Mouse (Mus musculus) neural tube, embryonic 15.5 days (tissue): Measurements from ENCODE around the gene Fam228a. TPM values are rescaled to one million over a fixed set of nuclear protein-coding genes. Genes with fewer than 3 reads are reported as not detected.
"Not testable (repeated sequence)": the region's sequence is repeated elsewhere in the genome, so short reads cannot be mapped to it uniquely, and the experiment has no call there.

Experiments used
- ATAC-seq: fragments of 200-750 bp; cut with Nextera tagmentation; 2 replicates; pipeline ENCODE4 v1.8.0; 2017; ENCODE audit warnings: mild to moderate bottlenecking, moderate TSS enrichment, moderate library complexity; ENCODE audit not compliant: low FRiP score
- H3K27ac ChIP-seq: fragments of 300-500 bp; sonication (generic); replicated peaks from 2 replicates; pipeline ENCODE4 v1.5.1; 2015; ENCODE audit warnings: mild to moderate bottlenecking, inconsistent platforms
- H3K27me3 ChIP-seq: fragments of 300-500 bp; sonication (generic); replicated peaks from 2 replicates; pipeline ENCODE4 v1.6.1; 2015; ENCODE audit warnings: inconsistent platforms
- H3K36me3 ChIP-seq: fragments of 300-500 bp; sonication (generic); 2 replicates; pipeline ENCODE4 v1.6.1; 2015; ENCODE audit warnings: inconsistent platforms
- H3K4me1 ChIP-seq: fragments of 300-500 bp; sonication (generic); 2 replicates; pipeline ENCODE4 v1.6.1; 2015; ENCODE audit warnings: inconsistent platforms
- H3K4me2 ChIP-seq: fragments of 300-500 bp; sonication (generic); 2 replicates; pipeline ENCODE4 v1.6.1; 2015; ENCODE audit warnings: inconsistent platforms, mild to moderate bottlenecking, moderate library complexity
- H3K4me3 ChIP-seq: fragments of 300-500 bp; sonication (generic); replicated peaks from 2 replicates; pipeline ENCODE4 v1.5.1; 2015; ENCODE audit warnings: mild to moderate bottlenecking, inconsistent platforms
- H3K9ac ChIP-seq: fragments of 300-500 bp; sonication (generic); replicated peaks from 2 replicates; pipeline ENCODE4 v1.6.1; 2015; ENCODE audit warnings: mild to moderate bottlenecking, inconsistent platforms
- H3K9me3 ChIP-seq: fragments of 300-500 bp; sonication (generic); replicated peaks from 2 replicates; pipeline ENCODE4 v1.6.1; 2016; ENCODE audit warnings: inconsistent platforms
- WGBS: fragments of 180-500 bp; shearing (Covaris S2); methylation state at CpG from one replicate; pipeline ENCODE4 v1.1.7; 2015; ENCODE audit warnings: mixed read lengths; 5-methylcytosine and 5-hydroxymethylcytosine counted together
- polyA plus RNA-seq: library from polyadenylated mRNA; unstranded; fragments of >200 nt; fragmentation: Nextera tagmentation; extraction: Ambion mirVana; gene quantifications from 2 replicates; pipeline ENCODE4 v1.2.1, GENCODE M21; 2015

The Fam228a gene
- polyA plus RNA-seq, result 1.1 and 1.3 TPM in 2 replicates

DNA sequence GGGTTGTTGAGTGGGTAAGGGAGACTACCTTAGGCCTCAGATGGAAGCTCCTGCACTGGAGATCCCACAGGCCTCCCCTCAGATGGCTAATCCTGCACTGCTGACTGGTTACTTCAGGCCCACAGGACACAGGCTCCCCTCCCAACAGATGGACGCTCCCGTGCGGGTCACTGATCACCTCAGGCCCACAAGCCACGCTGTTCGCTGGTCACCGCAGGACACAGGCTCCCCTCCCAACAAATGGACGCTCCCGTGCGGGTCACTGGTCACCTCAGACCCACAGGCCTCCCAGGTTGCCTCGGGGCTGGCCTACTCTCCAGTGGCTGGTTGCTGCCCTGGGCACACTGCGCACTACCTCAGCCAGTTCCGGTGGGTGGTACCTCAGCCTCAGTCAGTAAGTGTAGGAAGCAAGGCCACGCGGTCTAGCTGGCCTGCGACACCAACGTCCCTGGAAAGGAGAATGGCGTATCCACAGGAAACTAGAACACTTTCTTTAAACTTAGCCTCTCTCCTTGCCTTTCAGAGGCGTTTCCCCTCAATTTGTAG, at the start of gene Fam228a:
Fam228a (minus strand) TSS at position 400 of the 546 bp plus-strand sequence.
- Histone ChIP-seq H3K36me3 (no peaks in the 10 kb centered on the region), H3K4me1 (no peaks in the 10 kb centered on the region), H3K9ac (no peak within 1 kb of the TSS), H3K27ac (no peak within 1 kb of the TSS), H3K9me3 (no peaks in the 10 kb centered on the region), H3K27me3 (no peaks in the 10 kb centered on the region), H3K4me3 (no peak within 1 kb of the TSS), H3K4me2 (no peak within 1 kb of the TSS)
- WGBS, result 85% methylated on average over 18 of the region's 18 CpGs
- no peak for ATAC-seq

DNA sequence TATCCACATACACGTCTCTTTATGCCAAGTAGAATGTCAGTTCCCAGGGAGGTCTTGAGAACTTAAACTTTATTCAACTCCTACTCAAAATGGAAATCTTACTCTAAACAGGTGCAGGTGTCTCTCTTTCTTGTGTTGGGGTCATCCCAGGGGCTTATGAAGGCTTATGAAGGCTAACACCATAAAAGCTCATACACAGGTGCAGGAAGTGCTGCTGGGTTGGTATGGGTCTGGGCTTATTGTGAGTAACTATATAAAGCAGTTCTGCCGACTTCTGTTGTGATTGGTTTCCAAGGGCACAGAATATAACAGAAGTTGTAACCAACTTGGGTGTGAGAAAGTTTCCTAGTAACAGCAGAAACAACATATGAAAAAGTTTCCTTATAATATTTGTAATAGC, 46.2 kb upstream of the Fam228a start:
- Histone ChIP-seq H3K9ac (no peak overlapping the region), H3K27me3 (no peaks in the 10 kb centered on the region), H3K27ac (no peak overlapping the region), H3K4me1 (no peaks in the 10 kb centered on the region), H3K4me2 (no peak overlapping the region), H3K36me3 (no peaks in the 10 kb centered on the region), H3K4me3 (no peak overlapping the region), H3K9me3 (no peaks in the 10 kb centered on the region)
- 84% methylated on average over 2 of the region's 2 CpGs for WGBS
- no peak for ATAC-seq

DNA sequence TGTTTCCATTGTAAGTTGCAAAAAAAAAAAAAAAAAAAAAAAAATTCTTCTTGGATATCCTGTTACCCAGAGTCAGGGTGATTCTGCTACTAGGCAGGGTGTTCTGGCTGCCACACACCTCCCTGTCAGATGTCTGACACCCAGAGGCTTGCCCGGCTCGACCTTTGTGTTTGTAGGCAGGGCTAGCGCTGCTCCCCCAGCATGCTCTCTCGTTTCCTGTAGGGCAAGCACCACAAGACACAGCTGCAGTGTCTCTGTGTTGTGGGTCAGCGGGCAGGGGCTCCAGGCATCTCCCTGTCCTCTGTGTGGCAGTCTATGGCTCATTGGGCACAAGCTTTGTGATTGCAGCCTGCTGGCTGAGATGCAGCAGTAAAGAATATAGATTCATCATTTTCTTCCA, 45.4 kb upstream of the Fam228a start:
- H3K27ac ChIP-seq, result no peak overlapping the region
- ATAC-seq, result no peak
- WGBS, result 67% methylated on average over 5 of the region's 5 CpGs
- H3K4me1 ChIP-seq, result no peaks in the 10 kb centered on the region
- H3K4me2 ChIP-seq, result no peak overlapping the region
- H3K27me3 ChIP-seq, result no peaks in the 10 kb centered on the region
- H3K4me3 ChIP-seq, result no peak overlapping the region
- H3K36me3 ChIP-seq, result no peaks in the 10 kb centered on the region
- H3K9me3 ChIP-seq, result no peaks in the 10 kb centered on the region
- H3K9ac ChIP-seq, result no peak overlapping the region

DNA sequence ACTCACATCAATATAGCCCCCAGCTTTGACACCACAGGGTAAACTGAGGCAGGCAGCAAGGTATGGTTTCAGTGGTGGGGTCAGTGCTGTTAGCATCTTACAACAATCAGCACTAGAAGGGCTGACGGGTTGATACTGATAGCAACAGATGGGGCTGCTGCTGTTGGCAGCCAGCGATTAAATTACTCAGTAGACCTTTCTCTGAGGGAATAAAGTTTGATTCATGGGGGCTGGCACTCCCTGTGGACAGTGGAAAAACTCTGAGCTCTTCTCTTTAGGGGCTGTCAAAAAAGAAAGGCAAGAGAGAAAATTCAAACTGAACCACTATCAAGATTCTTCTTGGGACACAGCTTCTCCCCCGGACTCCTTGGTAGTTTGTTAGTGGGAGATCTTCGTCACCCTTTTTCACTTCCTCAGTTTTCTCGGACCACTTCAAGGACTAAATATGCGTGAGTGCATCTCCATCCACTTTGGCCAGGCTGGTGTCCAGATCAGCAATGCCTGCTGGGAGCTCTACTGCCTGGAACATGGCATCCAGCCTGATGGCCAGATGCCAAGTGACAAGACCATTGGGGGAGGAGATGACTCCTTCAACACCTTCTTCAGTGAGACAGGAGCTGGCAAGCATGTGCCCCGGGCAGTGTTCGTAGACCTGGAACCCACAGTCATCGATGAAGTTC, 43.6 kb upstream of the Fam228a start:
- not testable (repeated sequence) for H3K36me3 ChIP-seq, H3K9ac ChIP-seq, H3K4me2 ChIP-seq, H3K27me3 ChIP-seq, H3K27ac ChIP-seq, H3K4me1 ChIP-seq, H3K4me3 ChIP-seq, ATAC-seq, H3K9me3 ChIP-seq
- 88% methylated on average over 9 of the region's 9 CpGs for WGBS

DNA sequence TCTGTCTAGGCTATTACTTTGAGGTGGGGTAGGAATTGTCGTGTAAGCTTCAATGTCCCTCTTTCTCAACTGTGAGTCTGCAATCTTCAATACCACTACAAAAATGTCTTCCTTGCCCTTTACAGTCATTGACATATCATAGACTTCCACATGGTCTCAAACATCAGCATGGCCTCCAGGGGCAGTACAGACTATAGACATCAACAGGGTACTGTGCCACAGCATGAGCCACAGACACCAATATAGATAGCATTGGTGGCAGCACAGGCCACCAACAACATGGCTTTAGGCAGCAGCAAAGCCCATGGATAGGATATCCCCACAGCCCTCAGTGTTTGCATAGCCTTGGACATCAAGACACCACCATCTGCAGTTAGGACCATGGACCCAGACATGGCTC, 43.0 kb upstream of the Fam228a start:
- H3K9me3 ChIP-seq, result no peaks in the 10 kb centered on the region
- WGBS, result 97% methylated on average over 1 of the region's 1 CpGs
- H3K9ac ChIP-seq, result no peak overlapping the region
- no peak overlapping the region for H3K4me3 ChIP-seq
- no peak overlapping the region for H3K4me2 ChIP-seq
- H3K36me3 ChIP-seq, result 0 out of 2 replicates have a peak, but pooled peaks cover 3% of the 10 kb centered on the region
- ATAC-seq, result no peak
- H3K4me1 ChIP-seq, result no peaks in the 10 kb centered on the region
- H3K27me3 ChIP-seq, result no peaks in the 10 kb centered on the region
- no peak overlapping the region for H3K27ac ChIP-seq

DNA sequence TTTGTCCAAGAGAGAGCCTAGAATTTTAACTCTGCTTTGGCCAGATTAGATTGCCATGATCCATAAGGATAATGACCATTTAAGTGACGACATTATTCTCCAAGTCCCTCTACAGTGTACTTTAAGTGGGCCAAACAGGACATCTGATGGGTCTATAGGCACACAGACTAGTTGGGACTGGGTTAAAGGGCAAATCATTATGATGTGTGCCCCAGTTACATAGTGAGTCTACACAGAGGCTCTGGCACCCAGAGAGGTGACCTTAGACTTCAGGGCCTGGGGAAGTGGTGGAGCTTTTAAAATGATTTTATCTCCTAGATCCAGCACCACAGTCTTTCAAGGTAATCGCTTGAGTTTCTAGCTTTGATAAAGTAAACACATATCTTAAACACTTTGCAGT, 42.0 kb upstream of the Fam228a start:
- no peak overlapping the region for H3K9ac ChIP-seq
- H3K9me3 ChIP-seq, result no peaks in the 10 kb centered on the region
- 74% methylated on average over 2 of the region's 2 CpGs for WGBS
- H3K4me3 ChIP-seq, result no peak overlapping the region
- H3K27me3 ChIP-seq, result no peaks in the 10 kb centered on the region
- H3K4me2 ChIP-seq, result no peak overlapping the region
- 0 out of 2 replicates have a peak, but pooled peaks cover 3% of the 10 kb centered on the region for H3K36me3 ChIP-seq
- H3K4me1 ChIP-seq, result no peaks in the 10 kb centered on the region
- no peak for ATAC-seq
- H3K27ac ChIP-seq, result no peak overlapping the region

DNA sequence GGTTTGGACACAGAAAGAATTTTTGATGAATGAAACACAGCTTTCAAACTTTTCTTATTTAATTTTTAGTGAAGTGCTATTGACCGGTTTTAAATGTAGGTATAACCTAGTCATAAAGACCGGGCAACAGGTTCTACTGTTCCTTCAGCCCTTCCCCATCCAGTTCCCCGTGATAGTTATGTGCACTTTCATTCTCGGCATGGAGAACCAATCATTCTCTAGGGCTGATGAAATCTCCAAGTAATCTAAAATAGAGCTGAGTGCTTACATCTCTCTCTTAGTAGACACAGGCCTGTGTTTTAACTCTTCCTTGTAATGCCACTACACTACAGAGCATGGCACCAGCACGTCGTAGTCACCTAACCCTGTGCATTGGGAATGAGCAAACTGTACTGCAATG, 39.5 kb upstream of the Fam228a start:
- H3K9me3 ChIP-seq, result no peaks in the 10 kb centered on the region
- H3K4me3 ChIP-seq, result no peak overlapping the region
- H3K27ac ChIP-seq, result no peak overlapping the region
- no peaks in the 10 kb centered on the region for H3K27me3 ChIP-seq
- 89% methylated on average over 6 of the region's 6 CpGs for WGBS
- H3K4me2 ChIP-seq, result no peak overlapping the region
- ATAC-seq, result no peak
- 0 out of 2 replicates have a peak, but pooled peaks cover 3% of the 10 kb centered on the region for H3K36me3 ChIP-seq
- no peak overlapping the region for H3K9ac ChIP-seq
- no peaks in the 10 kb centered on the region for H3K4me1 ChIP-seq

DNA sequence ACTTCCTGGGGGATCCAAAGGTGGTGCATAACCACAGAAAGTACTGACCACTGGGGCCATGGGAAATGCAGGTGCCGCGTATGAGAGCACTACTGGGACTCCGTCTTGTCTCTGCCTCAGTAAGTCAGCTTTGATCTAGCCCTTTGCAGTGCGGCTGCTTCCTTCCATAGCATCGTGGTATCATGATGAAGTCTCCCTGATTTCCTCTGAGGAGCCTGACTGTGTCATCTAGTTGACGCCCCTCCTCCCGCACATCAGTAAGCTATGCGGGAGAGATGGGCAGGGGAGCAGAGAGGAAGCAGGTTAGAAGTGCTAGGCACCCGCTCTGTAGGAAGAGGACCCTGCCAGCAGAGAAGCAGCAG, 37.3 kb upstream of the Fam228a start:
- WGBS, result 80% methylated on average over 9 of the region's 9 CpGs
- ATAC-seq, result no peak
- H3K4me2 ChIP-seq, result no peak overlapping the region

DNA sequence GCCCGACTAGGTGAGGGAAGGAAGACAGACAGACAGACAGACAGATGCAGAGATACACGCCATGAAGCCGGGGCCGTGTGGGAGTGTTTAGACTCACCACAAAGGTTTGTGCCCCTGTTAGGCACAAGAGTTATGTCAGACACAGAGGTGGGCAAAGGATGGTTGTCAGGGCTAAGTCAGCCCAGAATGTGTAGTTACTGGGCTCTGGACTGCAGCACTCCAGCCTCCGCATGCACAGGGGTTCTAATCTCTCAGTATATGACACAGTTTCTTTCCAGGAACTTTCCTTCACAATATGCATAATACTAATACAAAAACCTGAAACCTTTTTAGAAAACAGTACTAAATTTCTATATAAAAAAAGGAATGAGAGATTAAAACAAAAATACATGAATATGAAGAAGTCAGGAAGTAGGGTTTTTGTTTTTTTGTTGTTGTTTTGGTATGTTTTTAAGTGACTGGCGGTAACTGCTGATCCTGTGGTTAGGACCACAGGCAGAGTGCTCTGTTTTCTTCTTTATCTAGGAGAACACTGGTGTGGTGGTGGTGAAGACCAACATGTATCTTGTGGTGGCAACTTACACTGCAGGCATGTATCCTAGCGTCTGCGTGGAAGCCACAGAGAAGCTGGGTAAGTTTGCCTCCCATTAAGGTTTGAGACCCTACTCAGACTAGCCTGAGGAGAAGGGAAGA, 36.8 kb upstream of the Fam228a start:
- ATAC-seq, result no peak
- Histone ChIP-seq H3K27ac (no peak overlapping the region), H3K9ac (no peak overlapping the region), H3K4me2 (no peak overlapping the region), H3K27me3 (no peaks in the 10 kb centered on the region), H3K36me3 (0 out of 2 replicates have a peak, but pooled peaks cover 3% of the 10 kb centered on the region), H3K4me1 (no peaks in the 10 kb centered on the region), H3K4me3 (no peak overlapping the region), H3K9me3 (no peaks in the 10 kb centered on the region)
- WGBS, result 91% methylated on average over 8 of the region's 8 CpGs

More for the DNA sequence above, 37.3 kb upstream of the Fam228a start:
- H3K4me3 ChIP-seq, result no peak overlapping the region
- no peaks in the 10 kb centered on the region for H3K9me3 ChIP-seq
- no peaks in the 10 kb centered on the region for H3K27me3 ChIP-seq
- H3K4me1 ChIP-seq, result no peaks in the 10 kb centered on the region
- no peak overlapping the region for H3K27ac ChIP-seq
- H3K9ac ChIP-seq, result no peak overlapping the region
- H3K36me3 ChIP-seq, result 0 out of 2 replicates have a peak, but pooled peaks cover 3% of the 10 kb centered on the region

DNA sequence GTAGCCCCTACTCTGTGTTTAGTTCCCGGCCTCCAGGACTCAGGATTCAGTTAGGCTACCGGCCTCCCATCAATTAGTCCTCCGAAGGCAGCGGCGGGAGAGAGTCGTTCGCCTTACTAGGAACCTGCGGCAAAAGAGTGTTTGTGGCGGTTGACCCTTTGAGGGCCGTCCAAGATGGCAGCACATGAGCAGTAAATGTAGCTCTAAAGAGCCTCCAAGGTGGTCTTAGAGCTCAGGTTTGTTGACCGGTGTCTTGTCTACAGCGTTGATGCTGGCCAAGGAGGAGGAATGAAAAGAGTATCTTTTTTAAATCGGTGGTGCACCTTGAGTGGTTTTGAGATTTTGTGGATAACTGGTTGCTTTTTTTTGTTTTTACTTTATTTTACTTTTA, 31.1 kb upstream of the Fam228a start:
- peak; percentile 56 for ATAC-seq
- H3K4me1 ChIP-seq, result peaks cover 4% of the 10 kb centered on the region; the same call in 1 of the 2 replicates
- H3K9ac ChIP-seq, result peak overlapping the region; percentile 92
- no peaks in the 10 kb centered on the region for H3K9me3 ChIP-seq
- peak overlapping the region; percentile 99 for H3K27ac ChIP-seq
- H3K27me3 ChIP-seq, result no peaks in the 10 kb centered on the region
- WGBS, result 15% methylated on average over 13 of the region's 13 CpGs
- no peaks in the 10 kb centered on the region for H3K36me3 ChIP-seq
- peak overlapping the region; percentile 75 for H3K4me2 ChIP-seq
- peak overlapping the region; percentile 77 for H3K4me3 ChIP-seq

DNA sequence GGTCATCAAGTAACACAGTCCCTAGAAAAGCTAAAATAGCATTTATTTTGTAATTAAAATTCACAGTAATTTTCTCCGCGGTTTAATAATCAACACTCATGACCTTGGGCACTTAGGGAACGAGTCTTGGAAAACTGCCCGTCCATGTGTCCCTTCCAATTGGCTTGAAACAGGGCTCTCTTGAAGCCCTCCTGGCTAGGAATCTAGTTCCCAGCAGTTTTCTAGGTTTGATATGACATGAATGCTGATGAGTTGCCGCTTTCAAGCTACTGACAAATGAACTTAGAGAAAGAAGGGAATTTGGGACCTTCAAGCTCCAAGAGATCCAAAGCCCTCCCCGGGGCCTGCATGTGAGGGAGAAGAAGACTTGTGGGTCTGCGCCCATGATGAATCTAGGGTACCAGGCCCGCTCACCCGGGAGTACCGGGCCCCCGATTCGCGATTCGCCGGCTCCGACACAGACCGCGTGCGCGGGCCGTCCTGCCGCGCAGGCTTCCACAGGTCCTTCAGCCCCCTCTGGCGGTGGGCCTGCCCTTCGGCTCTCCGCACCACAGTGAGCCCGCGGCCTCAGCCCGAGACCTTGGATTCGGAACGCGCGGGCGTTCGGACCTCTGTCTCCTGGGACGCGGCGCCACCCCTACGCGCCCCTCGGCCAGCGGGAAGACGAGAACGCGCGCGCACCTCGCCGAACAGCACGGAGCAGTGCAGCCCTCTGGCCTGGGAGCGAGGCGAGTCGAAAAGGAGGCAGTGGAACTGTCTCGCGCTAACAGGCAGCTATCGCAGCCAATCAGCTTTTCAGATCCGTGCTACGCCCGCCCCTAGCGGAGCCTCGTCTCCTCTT, 30.5 kb upstream of the Fam228a start, which contains the start of the genes Pfn4 and Fam228b:
Pfn4 (plus strand) TSS at position 531 of the 841 bp plus-strand sequence.
Fam228b (minus strand) TSS at position 776 of the 841 bp plus-strand sequence.
- H3K4me2 ChIP-seq, result peak within 1 kb of the TSS; percentile 75
- H3K4me1 ChIP-seq, result peaks cover 4% of the 10 kb centered on the region; the same call in 1 of the 2 replicates
- peak; percentile 99 for ATAC-seq
- H3K9ac ChIP-seq, result peak within 1 kb of the TSS; percentile 92
- peak within 1 kb of the TSS; percentile 77 for H3K4me3 ChIP-seq
- H3K27me3 ChIP-seq, result no peaks in the 10 kb centered on the region
- 2% methylated on average over 61 of the region's 61 CpGs for WGBS
- peak within 1 kb of the TSS; percentile 99 for H3K27ac ChIP-seq
- no peaks in the 10 kb centered on the region for H3K36me3 ChIP-seq
- H3K9me3 ChIP-seq, result no peaks in the 10 kb centered on the region
